Mouse (Mus musculus) lung, adult 2 months (tissue): Measurements from ENCODE around the gene Gm28053. TPM values are rescaled to one million over a fixed set of nuclear protein-coding genes. Genes with fewer than 3 reads are reported as not detected.

ENCODE experiments used
- DNase-seq: peaks from one replicate; pipeline ENCODE4 v3.0.0; 2022
- H3K4me1 ChIP-seq: fragments of 200-500 bp; 2 replicates; pipeline ENCODE4 v1.6.1; 2011; ENCODE audit warnings: low read length; ENCODE audit not compliant: control insufficient read depth, insufficient read depth
- H3K4me3 ChIP-seq: fragments of 200-500 bp; replicated peaks from 2 replicates; pipeline ENCODE3; 2011; ENCODE audit warnings: low read depth, mild to moderate bottlenecking, control low read depth, low read length; ENCODE audit errors: extremely low read depth
- CTCF ChIP-seq: fragments of 200-500 bp; IDR thresholded peaks from 2 replicates; pipeline ENCODE4 v1.5.1; 2011; ENCODE audit warnings: mild to moderate bottlenecking, low read length, control low read depth; ENCODE audit not compliant: insufficient read depth
- POLR2A ChIP-seq: fragments of 200-500 bp; IDR thresholded peaks from 2 replicates; pipeline ENCODE4 v1.6.1; 2011; ENCODE audit warnings: low read depth, mild to moderate bottlenecking, control low read depth, low read length, borderline replicate concordance; ENCODE audit errors: extremely low read depth
- WGBS: fragments of 180-500 bp; shearing (Covaris S2); methylation state at CpG from one replicate; pipeline ENCODE4 v1.1.7; 2018; 5-methylcytosine and 5-hydroxymethylcytosine counted together
- polyA plus RNA-seq: library from polyadenylated mRNA; depleted of rRNA; stranded (reverse); fragments of >200 nt; gene quantifications from 2 replicates; pipeline ENCODE4 v1.2.3, GENCODE M21; 2012

Gm28053 gene
- polyA plus RNA-seq, 1 experiment, result 1.8 TPM

GRCm38 (mm10) chr6:48704146-48704545, 14.3 kb upstream of the Gm28053 start:
- DNase-seq, result no peak
- Histone ChIP-seq H3K4me1 (peaks cover 21% of the 10 kb centered on the region), H3K4me3 (no peak overlapping the region)
- TF ChIP-seq CTCF (no peak), POLR2A (no peak)

- TF ChIP-seq CTCF (no peak), POLR2A (no peak)
- 38% methylated on average over 3 of the region's 3 CpGs for WGBS
- DNase-seq, result no peak
Observed at GRCm38 (mm10) chr6:48706130-48706529, 12.3 kb upstream of the Gm28053 start.

DNA sequence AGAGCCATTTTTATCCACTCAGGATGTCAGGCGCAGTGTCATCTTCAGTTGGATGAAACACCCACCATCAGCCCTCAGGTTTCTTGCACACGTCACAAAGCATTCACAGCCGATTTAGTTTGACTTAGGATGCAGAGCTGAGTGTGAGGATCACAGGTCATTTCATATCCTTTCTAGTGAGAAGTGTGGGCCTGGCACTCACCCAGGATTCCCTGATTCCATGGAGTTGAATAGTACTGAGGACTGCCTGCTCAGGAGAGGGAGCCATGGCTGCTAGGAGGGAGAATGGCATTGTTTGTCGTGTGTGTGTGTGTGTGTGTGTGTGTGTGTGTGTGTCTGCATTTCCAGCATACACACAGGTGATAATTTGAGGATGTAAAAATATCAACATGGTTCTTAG, 1.9 kb downstream of the Gm28053 start:
- no peak overlapping the region for H3K4me3 ChIP-seq
- WGBS, result 74% methylated on average over 4 of the region's 4 CpGs
- no peaks in the 10 kb centered on the region; the same call in 1 of the 2 replicates for H3K4me1 ChIP-seq
- TF ChIP-seq POLR2A (no peak), CTCF (no peak)
- DNase-seq, result no peak

More at GRCm38 (mm10) chr6:48706130-48706529, 12.3 kb upstream of the Gm28053 start:
- H3K4me3 ChIP-seq, result peak overlapping the region; percentile 50
- peaks cover 12% of the 10 kb centered on the region for H3K4me1 ChIP-seq

DNA sequence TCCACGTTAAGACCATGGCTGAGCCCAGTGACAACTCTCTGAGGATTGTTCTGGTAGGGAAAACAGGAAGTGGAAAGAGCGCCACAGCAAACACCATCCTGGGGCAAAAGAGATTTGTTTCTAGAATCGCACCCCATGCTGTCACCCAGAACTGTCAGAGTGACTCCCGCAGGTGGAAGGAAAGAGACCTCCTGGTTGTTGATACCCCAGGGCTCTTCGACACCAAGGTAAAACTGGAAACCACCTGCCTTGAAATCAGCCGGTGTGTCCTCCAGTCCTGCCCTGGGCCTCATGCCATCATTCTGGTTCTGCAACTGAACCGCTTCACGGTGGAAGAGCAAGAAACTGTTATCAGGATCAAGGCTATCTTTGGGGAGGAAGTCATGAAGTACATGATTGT, 5.1 kb downstream of the Gm28053 start:
- TF ChIP-seq CTCF (no peak), POLR2A (no peak)
- no peak for DNase-seq
- Histone ChIP-seq H3K4me1 (no peaks in the 10 kb centered on the region; the same call in 1 of the 2 replicates), H3K4me3 (no peak overlapping the region)
- 62% methylated on average over 8 of the region's 8 CpGs for WGBS

DNA sequence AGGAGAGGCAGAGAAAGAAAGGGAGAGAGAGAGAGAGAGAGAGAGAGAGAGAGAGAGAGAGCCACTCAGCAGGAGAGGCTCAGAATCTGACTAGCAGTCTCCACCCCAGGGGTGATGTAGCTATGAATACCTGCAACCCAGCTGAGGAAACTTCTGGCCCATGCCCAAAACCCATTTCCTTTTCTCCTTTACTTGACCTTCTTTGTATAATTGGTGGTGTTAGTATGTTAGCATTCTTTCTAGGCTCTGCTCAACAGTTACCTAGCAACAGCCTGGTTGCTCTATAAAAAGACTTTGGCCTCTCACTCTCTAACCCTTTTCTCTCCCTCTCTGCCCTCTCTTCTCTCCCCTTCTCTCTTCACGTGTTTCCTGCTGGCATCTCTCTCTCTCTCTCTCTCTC, 7.1 kb downstream of the Gm28053 start:
- 0% methylated on average over 1 of the region's 1 CpGs for WGBS
- no peak for TF ChIP-seq CTCF
- Histone ChIP-seq H3K4me3 (no peak overlapping the region), H3K4me1 (no peaks in the 10 kb centered on the region; the same call in 1 of the 2 replicates)
- DNase-seq, result no peak

- Histone ChIP-seq H3K4me1 (no peaks in the 10 kb centered on the region; the same call in 1 of the 2 replicates), H3K4me3 (no peak overlapping the region)
- no peak for DNase-seq
- 81% methylated on average over 5 of the region's 5 CpGs for WGBS
- no peak for TF ChIP-seq POLR2A
- no peak for TF ChIP-seq CTCF
Observed at GRCm38 (mm10) chr6:48727761-48728160, 9.4 kb downstream of the Gm28053 start.

DNA sequence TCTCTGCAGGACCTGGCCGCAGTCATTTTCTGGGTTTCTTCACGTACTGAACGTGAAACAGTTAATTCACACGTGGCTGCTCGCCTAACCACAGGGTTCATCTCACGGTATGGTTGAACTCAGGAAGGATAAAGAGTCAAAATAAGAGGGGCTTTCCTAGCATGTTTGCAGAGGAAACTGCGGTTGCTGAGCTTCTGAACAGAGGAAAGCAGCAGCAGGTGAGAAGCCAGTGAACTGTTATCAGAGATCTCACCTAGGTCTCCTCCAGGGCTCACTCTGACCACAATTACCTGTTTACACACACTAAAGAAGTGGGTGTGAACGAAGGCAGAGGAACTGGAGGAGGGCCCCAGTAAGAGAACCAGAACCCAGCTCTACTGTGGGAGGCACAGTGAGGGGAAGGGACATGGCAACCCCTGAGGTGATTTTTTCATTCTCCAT, 14.5 kb downstream of the Gm28053 start:
- DNase-seq, result no peak
- Histone ChIP-seq H3K4me3 (no peak overlapping the region), H3K4me1 (no peaks in the 10 kb centered on the region)
- TF ChIP-seq CTCF (no peak), POLR2A (no peak)
- WGBS, result 42% methylated on average over 8 of the region's 8 CpGs

GRCm38 (mm10) chr6:48733660-48734059, 15.3 kb downstream of the Gm28053 start:
- DNase-seq, result no peak
- Histone ChIP-seq H3K4me3 (no peak overlapping the region), H3K4me1 (no peaks in the 10 kb centered on the region)
- 87% methylated on average over 1 of the region's 1 CpGs for WGBS
- TF ChIP-seq CTCF, result no peak
- TF ChIP-seq POLR2A, result no peak

- no peak overlapping the region for H3K4me3 ChIP-seq
- no peaks in the 10 kb centered on the region for H3K4me1 ChIP-seq
- 65% methylated on average over 2 of the region's 2 CpGs for WGBS
- TF ChIP-seq POLR2A (no peak), CTCF (no peak)
- no peak for DNase-seq
Observed at GRCm38 (mm10) chr6:48737053-48737452, 18.6 kb downstream of the Gm28053 start.

- TF ChIP-seq POLR2A (no peak), CTCF (no peak)
- H3K4me3 ChIP-seq, result no peak overlapping the region
- peaks cover 1% of the 10 kb centered on the region for H3K4me1 ChIP-seq
- DNase-seq, result no peak
- WGBS, result 78% methylated on average over 5 of the region's 5 CpGs
Observed at GRCm38 (mm10) chr6:48737688-48738087, 19.3 kb downstream of the Gm28053 start.
